ENCODE assay signal across 9 mouse cellular contexts in the genomic region with DNA sequence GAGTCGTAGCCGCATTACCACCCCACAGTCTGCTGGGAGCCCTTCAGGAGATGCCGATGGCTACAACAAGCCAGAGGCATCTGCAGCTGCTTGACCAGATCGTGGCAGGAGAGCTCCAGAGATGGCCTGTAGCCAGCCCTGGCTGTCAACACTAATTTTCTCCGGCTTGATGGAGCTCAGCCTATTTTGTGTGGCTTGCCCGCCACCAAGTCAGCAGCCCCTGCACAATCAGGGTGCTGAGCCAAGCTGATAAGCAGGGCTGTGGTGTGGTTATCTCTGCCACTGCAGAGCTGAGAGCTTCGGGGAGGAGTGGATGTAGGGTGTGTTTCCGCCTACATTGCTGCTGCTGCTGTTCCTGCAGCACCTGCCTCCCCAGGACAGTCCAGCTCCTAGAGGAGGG.
DNase-seq lines count a peak whose midpoint lies in the region; ATAC-seq and TF ChIP-seq lines count a peak whose summit lies in the region.
"Had no signal": no experiment of that assay in that cellular context is flagged by ENCODE, and none has a peak within 500 bp of the region (broad histone marks: within the 10 kb centered on the region; RNA-seq: fewer than 3 reads in every experiment).

No protein-coding gene starts in this region.

- H3K27me3 ChIP-seq in heart, postnatal 0 days (ENCODE audit: control insufficient read depth, insufficient read depth, low read length): peaks cover 37% of the 10 kb centered on the region; the same call in 1 of the 2 replicates
- H3K27me3 ChIP-seq: limb, embryonic 15.5 days had no signal

- H3K4me2 ChIP-seq in heart, postnatal 0 days (ENCODE audit: low read depth, low read length): peak overlapping the region; percentile 3; the same call in 1 of the 2 replicates
- H3K4me2 ChIP-seq: limb, embryonic 15.5 days had no signal

- no peak overlapping the region for H3K4me3 ChIP-seq in heart, postnatal 0 days (ENCODE audit: low read depth, low read length)
- H3K4me3 ChIP-seq: limb, embryonic 15.5 days had no signal

- H3K4me1 ChIP-seq in heart, postnatal 0 days (ENCODE audit: control insufficient read depth, insufficient read depth): peaks cover 16% of the 10 kb centered on the region
- H3K4me1 ChIP-seq: limb, embryonic 15.5 days had no signal

- peak; percentile 58; the same call in 1 of the 2 replicates for TF ChIP-seq EP300 in heart, postnatal 0 days (IDR thresholded peaks at IDR 0.05; ENCODE audit: low read depth)

- no peaks in the 10 kb centered on the region for H3K9me3 ChIP-seq in heart, postnatal 0 days (replicated peaks; ENCODE audit: control insufficient read depth, low read length)
- H3K9me3 ChIP-seq: limb, embryonic 15.5 days had no signal

- H3K36me3 ChIP-seq in heart, postnatal 0 days (replicated peaks; ENCODE audit: control insufficient read depth, insufficient read depth, low read length): no peaks in the 10 kb centered on the region
- H3K36me3 ChIP-seq: limb, embryonic 15.5 days had no signal

- DNase-seq in kidney, postnatal 25 days: peak; percentile 20 to 44
- DNase-seq in kidney, adult 9 months: no peak
- DNase-seq in heart, postnatal 0 days (ENCODE audit: low spot score): peak; percentile 81
- peak; percentile 26 for DNase-seq in retina, adult 2 months (ENCODE audit: low read depth, low spot score)
- DNase-seq in thymus, postnatal 4 days: no peak
- DNase-seq in adrenal gland, adult 8-10 months: no peak

- no peak overlapping the region for H3K9ac ChIP-seq in heart, postnatal 0 days (replicated peaks; ENCODE audit: low read depth, low read length)
- H3K9ac ChIP-seq: limb, embryonic 15.5 days had no signal

- no peak overlapping the region for H3K27ac ChIP-seq in heart, postnatal 0 days (ENCODE audit: low read depth)
- H3K27ac ChIP-seq: limb, embryonic 15.5 days had no signal

- ATAC-seq in common myeloid progenitor, adult 5-6 weeks (replicated peaks; ENCODE audit: low read depth, poor library complexity, severe bottlenecking): peak; percentile 96
- peak; percentile 86 for ATAC-seq in heart, postnatal 0 days (ENCODE audit: insufficient read depth, low read depth)
- no peak for ATAC-seq in inflammation-experienced regulatory T-cells, adult 6 months

- 9% methylated on average over 8 of the region's 8 CpGs for WGBS in heart, postnatal 0 days

- TF ChIP-seq CTCF in heart, postnatal 0 days (IDR thresholded peaks at IDR 0.05; ENCODE audit: low read depth): no peak

Comparison
In these comparisons a context has a peak if more than half of its experiments do, and no peak if none do; other contexts are left out.
1. DNase-seq: peak in kidney, postnatal 25 days (2 of 2), heart, postnatal 0 days (single experiment) and retina, adult 2 months (single experiment); none in kidney, adult 9 months (single experiment), thymus, postnatal 4 days (single experiment) and adrenal gland, adult 8-10 months (single experiment).